Comparison of ENCODE assay signal across 9 mouse cellular contexts in genomic region chr7:78990302-78991038, GRCm38 (mm10).
A peak's percentile ranks its signal among the peaks of the same experiment; 100 is the strongest.
DNase-seq lines count a peak whose midpoint lies in the region; ATAC-seq lines count a peak whose summit lies in the region.
"Had no signal": no experiment of that assay in that cellular context is flagged by ENCODE, and none has a peak within 500 bp of the region (broad histone marks: within the 10 kb centered on the region; RNA-seq: fewer than 3 reads in every experiment).

No protein-coding gene starts in this region.

- H3K4me1 ChIP-seq in heart, embryonic 12.5 days (replicated peaks): peaks cover 7% of the 10 kb centered on the region
- peaks cover 7% of the 10 kb centered on the region; the same call in 1 of the 2 replicates for H3K4me1 ChIP-seq in embryonic facial prominence, embryonic 14.5 days (ENCODE audit: control insufficient read depth, insufficient read depth, low read length)
- H3K4me1 ChIP-seq in midbrain, embryonic 15.5 days: peaks cover 12% of the 10 kb centered on the region

- 0 out of 2 replicates have a peak overlapping the region, but pooled peaks have one; percentile 6 for H3K27ac ChIP-seq in heart, embryonic 12.5 days (ENCODE audit: poor library complexity, severe bottlenecking)
- peak overlapping the region; percentile 82 for H3K27ac ChIP-seq in embryonic facial prominence, embryonic 14.5 days (replicated peaks; ENCODE audit: low read depth, low read length)
- no peak overlapping the region for H3K27ac ChIP-seq in midbrain, embryonic 15.5 days

- H3K4me3 ChIP-seq in heart, embryonic 12.5 days: peak overlapping the region; percentile 48
- peak overlapping the region; percentile 36 for H3K4me3 ChIP-seq in embryonic facial prominence, embryonic 14.5 days (ENCODE audit: low read depth, low read length)
- H3K4me3 ChIP-seq in midbrain, embryonic 15.5 days: peak overlapping the region; percentile 49

- WGBS in heart, embryonic 12.5 days: 3% methylated on average over 27 of the region's 27 CpGs
- 3% methylated on average over 25 of the region's 27 CpGs for WGBS in embryonic facial prominence, embryonic 14.5 days
- WGBS in midbrain, embryonic 15.5 days: 3% methylated on average over 27 of the region's 27 CpGs

- no peak for DNase-seq in heart, postnatal 25 days (ENCODE audit: low spot score)
- peak; percentile 87 for DNase-seq in Muller cell, postnatal 12 days (ENCODE audit: inconsistent ontology term)
- DNase-seq in embryonic facial prominence, embryonic 14.5 days (ENCODE audit: low spot score): peak; percentile 89
- DNase-seq in hindlimb bud, embryonic 11.5 days (ENCODE audit: extremely low spot score, low read depth, low spot score): peak; percentile 18
- no peak for DNase-seq in T-cell, adult 2 months (ENCODE audit: low spot score)

- no peaks in the 10 kb centered on the region for H3K36me3 ChIP-seq in heart, embryonic 12.5 days
- H3K36me3 ChIP-seq in embryonic facial prominence, embryonic 14.5 days (ENCODE audit: control insufficient read depth, insufficient read depth, low read length): no peaks in the 10 kb centered on the region
- H3K36me3 ChIP-seq in midbrain, embryonic 15.5 days (replicated peaks): no peaks in the 10 kb centered on the region
- H3K36me3 ChIP-seq: G1E had no signal

- ATAC-seq in heart, embryonic 12.5 days (ENCODE audit: insufficient number of reproducible peaks, low FRiP score): peak; percentile 74
- ATAC-seq in embryonic facial prominence, embryonic 14.5 days (ENCODE audit: low read depth): peak; percentile 89
- ATAC-seq in midbrain, embryonic 15.5 days (replicated peaks): peak; percentile 86
- no peak for ATAC-seq in erythroblast, adult 5-6 weeks (replicated peaks; ENCODE audit: low FRiP score, poor library complexity, severe bottlenecking)

- H3K9me3 ChIP-seq in heart, embryonic 12.5 days (replicated peaks): no peaks in the 10 kb centered on the region
- H3K9me3 ChIP-seq in embryonic facial prominence, embryonic 14.5 days (ENCODE audit: control insufficient read depth, low read length): no peaks in the 10 kb centered on the region
- H3K9me3 ChIP-seq in midbrain, embryonic 15.5 days: no peaks in the 10 kb centered on the region
- H3K9me3 ChIP-seq: G1E had no signal

- H3K9ac ChIP-seq in heart, embryonic 12.5 days: peak overlapping the region; percentile 65; the same call in 1 of the 2 replicates
- peak overlapping the region; percentile 41 for H3K9ac ChIP-seq in embryonic facial prominence, embryonic 14.5 days (ENCODE audit: low read depth, low read length)
- H3K9ac ChIP-seq in midbrain, embryonic 15.5 days: peak overlapping the region; percentile 36

- intact Hi-C loops in heart, postnatal 25 days (cut with DNase I): no loop called here

- peaks cover 8% of the 10 kb centered on the region; the same call in 1 of the 2 replicates for H3K27me3 ChIP-seq in heart, embryonic 12.5 days (replicated peaks)
- no peaks in the 10 kb centered on the region for H3K27me3 ChIP-seq in embryonic facial prominence, embryonic 14.5 days (replicated peaks; ENCODE audit: control insufficient read depth, insufficient read depth, low read length)
- no peaks in the 10 kb centered on the region for H3K27me3 ChIP-seq in midbrain, embryonic 15.5 days (replicated peaks)

- peak overlapping the region; percentile 87 for H3K4me2 ChIP-seq in heart, embryonic 12.5 days
- H3K4me2 ChIP-seq in embryonic facial prominence, embryonic 14.5 days (ENCODE audit: low read depth, low read length): peak overlapping the region; percentile 59
- peak overlapping the region; percentile 93 for H3K4me2 ChIP-seq in midbrain, embryonic 15.5 days

Comparison
In these comparisons a context has a peak if more than half of its experiments do, and no peak if none do; other contexts are left out.
1. DNase-seq: peak in Muller cell, postnatal 12 days (single experiment), embryonic facial prominence, embryonic 14.5 days (single experiment) and hindlimb bud, embryonic 11.5 days (single experiment); none in heart, postnatal 25 days (single experiment) and T-cell, adult 2 months (single experiment).
2. Peak in every context shown above with its lines, with median percentiles within 50 percentile points of each other: H3K4me2 ChIP-seq, H3K4me3 ChIP-seq and H3K9ac ChIP-seq.